Mouse (Mus musculus) cerebellum, postnatal 25 days (tissue): ENCODE results near the gene Vmn1r112.
"Not testable (repeated sequence)": the region's sequence is repeated elsewhere in the genome, so short reads cannot be mapped to it uniquely, and the experiment has no call there.

Source experiments
- DNase-seq, 2 experiments: peaks; one replicate each; pipeline ENCODE4 v3.0.0; 2021; ENCODE audit warnings: mixed read lengths in 2 of 2

Vmn1r112 gene

GRCm38 (mm10) chr7:20770885-20771284 is at the start of gene Vmn1r112:
TSS of gene Vmn1r112 (plus strand) at chr7:20771185.
- not testable (repeated sequence) for DNase-seq

DNA sequence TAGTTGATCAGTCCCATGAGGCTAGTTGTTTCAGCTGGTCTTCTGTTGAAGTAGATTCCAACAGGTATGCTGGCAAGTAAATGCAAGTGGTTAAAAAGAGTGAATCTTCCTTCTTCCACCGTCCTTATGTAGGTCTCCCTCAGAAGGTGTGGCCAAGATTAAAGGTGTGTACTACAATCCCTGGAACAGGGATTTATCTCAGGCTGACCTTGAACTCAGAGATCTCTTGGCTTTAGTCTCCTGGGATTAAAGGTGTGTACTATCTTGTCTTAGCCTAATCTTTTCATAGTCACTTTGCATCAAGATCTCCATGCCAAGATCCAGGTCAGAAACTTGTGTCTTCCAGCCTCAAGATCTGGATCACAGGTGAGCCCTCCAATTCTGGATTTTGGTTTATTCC is 40.5 kb upstream of the Vmn1r112 start, which contains the start of gene Gm10668:
Gene Gm10668, minus strand, starts transcription at position 101 of the 400 bp plus-strand sequence.
- not testable (repeated sequence) for DNase-seq

DNA sequence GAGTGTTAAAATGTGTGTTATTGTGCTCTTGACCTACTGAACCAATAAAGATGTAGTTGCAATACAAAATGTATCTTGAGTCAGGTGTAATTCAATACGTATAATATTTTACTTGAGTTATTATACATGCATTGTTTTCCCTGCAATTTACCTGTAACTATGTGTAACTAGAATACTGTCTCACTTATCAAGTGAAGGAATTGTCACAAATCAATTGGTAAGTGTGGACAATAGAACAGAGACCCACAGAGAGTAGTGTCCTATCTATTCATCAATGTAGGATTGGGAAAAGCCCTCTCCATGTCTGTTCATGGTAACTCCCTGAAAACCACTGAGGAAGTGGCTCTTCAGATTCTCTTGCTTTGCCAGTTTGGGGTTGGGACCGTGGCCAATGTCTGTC is 16.0 kb downstream of the Vmn1r112 start, which contains the start of gene Vmn1r113:
Gene Vmn1r113, plus strand, starts transcription at position 301 of the 400 bp plus-strand sequence.
- DNase-seq, result not testable (repeated sequence)

DNA sequence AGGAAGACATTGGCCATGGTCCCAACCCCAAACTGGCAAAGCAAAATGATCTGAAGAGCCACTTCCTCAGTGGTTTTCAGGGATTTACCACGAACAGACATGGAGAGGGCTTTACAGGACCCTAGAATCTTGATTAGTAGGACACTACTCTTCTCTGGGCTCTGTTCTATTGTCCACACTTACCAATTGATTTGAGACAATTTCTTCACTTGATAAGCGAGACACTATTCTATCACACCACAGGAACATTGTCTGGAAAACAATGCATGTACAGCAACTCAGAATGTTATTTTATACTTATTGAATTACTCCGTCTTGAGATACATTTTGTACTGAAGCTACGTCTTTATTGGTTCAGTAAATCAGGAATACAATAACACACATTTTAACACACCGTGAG is 41.1 kb downstream of the Vmn1r112 start, which contains the start of gene Vmn1r114:
Gene Vmn1r114, minus strand, starts transcription at position 101 of the 400 bp plus-strand sequence.
- not testable (repeated sequence) for DNase-seq
